Mouse (Mus musculus) common myeloid progenitor, adult 5-6 weeks (primary cell): ENCODE data around the gene Ccdc138. TPM values are rescaled to one million over a fixed set of nuclear protein-coding genes. Genes with fewer than 3 reads are reported as not detected.
A peak's percentile ranks its signal among the peaks of the same experiment; 100 is the strongest.
"Not testable (repeated sequence)": the region's sequence is repeated elsewhere in the genome, so short reads cannot be mapped to it uniquely, and the experiment has no call there.

Experiments
- ATAC-seq: replicated peaks from 2 replicates; pipeline ENCODE4 v1.8.0; 2016; ENCODE audit warnings: low read depth, mild to moderate bottlenecking, moderate TSS enrichment, inconsistent platforms; ENCODE audit not compliant: poor library complexity, severe bottlenecking
- total RNA-seq: library from RNA; stranded (forward); fragments of 200-1000, 187-1606 nt; gene quantifications from 2 replicates; pipeline ENCODE4 v1.2.3, GENCODE M21; 2017

The Ccdc138 gene
- total RNA-seq, result 6.7 and 12.4 TPM in 2 replicates

GRCm38 (mm10) chr10:58497320-58498284 is at the start of gene Ccdc138:
Gene Ccdc138 (plus strand): TSS chr10:58497948.
- ATAC-seq, result peak; percentile 97

- ATAC-seq, result no peak
These were observed 46.2 kb upstream of the Ccdc138 start for GRCm38 (mm10) chr10:58451575-58451974.

- ATAC-seq, result peak; percentile 75
These were observed 45.6 kb upstream of the Ccdc138 start for GRCm38 (mm10) chr10:58452185-58452584.

- 0 out of 2 replicates have a peak, but pooled peaks have one; percentile 15 for ATAC-seq
These were observed 37.9 kb upstream of the Ccdc138 start for GRCm38 (mm10) chr10:58459896-58460295.

- no peak for ATAC-seq
These were observed 20.5 kb upstream of the Ccdc138 start for GRCm38 (mm10) chr10:58477086-58477755.

- ATAC-seq, result no peak
These were observed 19.6 kb upstream of the Ccdc138 start for GRCm38 (mm10) chr10:58478071-58478578.

GRCm38 (mm10) chr10:58479954-58480490 is 17.7 kb upstream of the Ccdc138 start:
- no peak for ATAC-seq

- ATAC-seq, result no peak
These were observed 6.7 kb upstream of the Ccdc138 start for GRCm38 (mm10) chr10:58491031-58491430.

GRCm38 (mm10) chr10:58495637-58496036 is 2.1 kb upstream of the Ccdc138 start:
- ATAC-seq, result no peak

- no peak for ATAC-seq
These were observed 1.0 kb upstream of the Ccdc138 start for GRCm38 (mm10) chr10:58496732-58497131.

GRCm38 (mm10) chr10:58498516-58498915 is 768 bp downstream of the Ccdc138 start:
- ATAC-seq, result no peak

- no peak for ATAC-seq
These were observed 31.6 kb downstream of the Ccdc138 start for GRCm38 (mm10) chr10:58529358-58529757.

GRCm38 (mm10) chr10:58530896-58531790 is 33.4 kb downstream of the Ccdc138 start:
- no peak for ATAC-seq

GRCm38 (mm10) chr10:58532177-58532576 is 34.4 kb downstream of the Ccdc138 start:
- ATAC-seq, result no peak

GRCm38 (mm10) chr10:58536276-58536675 is 38.5 kb downstream of the Ccdc138 start:
- not testable (repeated sequence) for ATAC-seq

GRCm38 (mm10) chr10:58540613-58541012 is 42.9 kb downstream of the Ccdc138 start:
- no peak for ATAC-seq

- peak; percentile 52; the same call in 1 of the 2 replicates for ATAC-seq
These were observed 51.0 kb downstream of the Ccdc138 start for GRCm38 (mm10) chr10:58548739-58549138.

GRCm38 (mm10) chr10:58554693-58555387 is 57.1 kb downstream of the Ccdc138 start:
- no peak for ATAC-seq

GRCm38 (mm10) chr10:58559098-58559497 is 61.4 kb downstream of the Ccdc138 start:
- ATAC-seq, result peak; percentile 85
